Mouse (Mus musculus): Measurements from ENCODE around the gene Pfpl. TPM values are rescaled to one million over a fixed set of nuclear protein-coding genes. Genes with fewer than 3 reads are reported as not detected.

Pfpl gene
- total RNA-seq (2021) = not detected
- long read RNA-seq, experiment 1 = 0 reads
- long read RNA-seq, experiment 2 = 0 reads

DNA sequence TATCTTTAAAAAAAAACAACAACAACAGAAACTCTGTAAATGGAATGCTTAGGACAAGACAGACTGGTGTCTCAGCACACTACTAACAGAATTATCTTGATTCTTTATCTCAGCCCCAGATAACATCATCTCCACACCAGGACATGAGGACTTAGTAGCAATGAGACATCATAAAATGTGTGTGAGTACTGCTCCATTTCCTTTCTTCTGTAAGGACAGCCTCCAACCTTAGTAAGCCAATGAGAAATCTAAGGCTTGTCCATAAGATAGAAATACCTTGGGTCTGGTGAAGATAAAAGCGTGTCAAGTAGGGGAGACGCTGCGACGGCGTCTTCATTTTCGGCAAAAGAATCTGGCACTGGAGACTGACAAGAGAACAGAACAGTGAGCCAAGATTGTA, at the start of gene Pfpl:
Pfpl (plus strand) TSS at position 301 of the 400 bp plus-strand sequence.
- DNase-seq = no peak

DNA sequence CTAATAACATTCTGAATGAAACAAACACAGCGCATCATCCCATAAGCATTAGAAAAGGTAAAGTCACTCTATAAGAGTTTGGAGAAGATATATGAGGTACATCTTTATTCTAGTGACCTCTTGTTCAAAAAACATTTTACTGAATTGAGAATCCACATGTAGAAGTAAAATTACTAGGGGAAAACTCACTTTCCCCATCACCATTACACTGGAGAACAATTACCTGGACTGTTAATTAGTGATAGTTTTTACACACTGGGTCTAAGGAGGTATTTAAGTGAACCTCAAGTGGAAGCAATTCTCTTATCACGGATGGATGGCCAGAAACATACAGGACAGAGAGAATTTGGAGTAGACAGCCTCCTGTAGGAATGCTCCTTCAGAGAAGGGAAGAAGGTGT, 40.7 kb upstream of the Pfpl start, which contains the start of gene Olfr1440:
Olfr1440 (plus strand) TSS at position 301 of the 400 bp plus-strand sequence.
- no peak for DNase-seq

DNA sequence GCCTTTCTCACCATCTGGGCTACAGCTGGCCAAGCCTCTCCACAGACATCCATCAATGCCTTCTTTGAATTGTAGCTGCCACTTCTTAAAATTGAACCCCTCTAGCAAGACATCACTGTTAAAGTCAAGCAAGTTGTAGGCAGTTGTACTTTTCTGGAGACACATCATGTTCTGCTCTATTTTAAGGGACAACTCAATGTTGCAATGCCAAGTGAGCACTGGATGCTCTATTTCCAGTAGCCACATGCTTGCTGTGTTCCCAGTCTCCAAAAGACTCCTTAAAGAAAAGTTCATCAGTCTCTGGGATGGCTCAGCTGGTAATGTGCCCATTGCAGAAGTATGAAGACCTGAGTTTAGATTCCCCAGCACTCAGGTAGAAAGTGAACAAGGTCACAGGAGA, 14.0 kb upstream of the Pfpl start:
- no peak for DNase-seq

DNA sequence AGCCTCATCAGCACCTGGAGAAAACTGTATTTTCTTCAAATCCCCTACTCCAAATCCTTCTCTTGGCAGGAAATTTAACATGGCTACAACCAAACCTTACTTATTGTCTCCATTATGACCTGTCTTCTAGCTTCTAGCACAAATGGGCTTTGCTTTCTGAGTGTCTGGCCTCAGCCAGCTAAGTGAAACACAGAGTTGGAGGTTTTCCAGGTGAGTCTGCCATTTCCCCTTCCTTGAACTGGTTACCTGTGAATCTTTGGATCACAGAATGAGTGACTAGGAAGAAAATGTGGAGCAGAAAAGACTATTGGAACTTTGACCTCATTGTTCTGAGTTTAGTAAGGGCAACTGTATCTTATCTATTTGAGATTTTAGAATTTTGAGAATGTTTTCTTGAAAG, 10.3 kb upstream of the Pfpl start, which contains the start of gene Olfr1441:
Olfr1441 (plus strand) TSS at position 73 of the 400 bp plus-strand sequence.
- no peak for DNase-seq

DNA sequence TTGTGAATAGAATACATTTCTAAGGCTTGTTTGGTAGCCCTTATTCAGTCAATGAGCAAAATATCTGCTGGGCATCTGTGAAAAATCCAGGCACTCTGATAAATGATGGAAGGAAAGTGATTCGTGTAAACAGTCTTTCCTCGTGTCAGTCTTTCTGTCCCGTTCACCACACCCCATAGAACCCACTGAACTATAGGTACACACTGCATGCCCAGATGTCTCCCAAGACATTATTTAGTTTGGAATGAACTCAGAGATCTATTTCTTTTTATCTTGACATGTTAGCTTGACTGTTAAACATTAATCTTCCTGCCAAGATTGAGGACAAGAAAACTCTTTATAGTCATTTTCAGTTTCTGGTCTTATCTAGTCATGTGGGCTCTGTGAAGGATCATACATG, 9.4 kb upstream of the Pfpl start:
- DNase-seq = no peak

DNA sequence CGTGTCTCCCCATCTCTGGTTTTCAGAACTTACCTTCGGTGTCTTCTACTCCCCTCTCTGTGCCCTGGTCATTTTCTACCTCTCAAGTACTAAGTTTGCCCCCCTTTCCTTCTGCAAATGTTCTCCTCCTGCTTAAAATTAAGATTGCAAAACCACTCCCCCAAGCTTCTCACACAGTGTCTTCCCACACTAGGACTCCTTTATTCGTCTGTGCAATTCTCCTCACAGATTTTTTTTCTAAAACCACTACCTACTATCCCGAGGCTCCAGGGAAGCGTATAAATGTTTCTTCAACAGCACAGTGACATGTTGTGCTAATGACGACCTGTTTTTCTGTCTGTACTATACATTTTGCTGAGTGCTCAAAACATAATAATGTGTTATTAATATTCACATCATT, 7.2 kb upstream of the Pfpl start:
- no peak for DNase-seq

DNA sequence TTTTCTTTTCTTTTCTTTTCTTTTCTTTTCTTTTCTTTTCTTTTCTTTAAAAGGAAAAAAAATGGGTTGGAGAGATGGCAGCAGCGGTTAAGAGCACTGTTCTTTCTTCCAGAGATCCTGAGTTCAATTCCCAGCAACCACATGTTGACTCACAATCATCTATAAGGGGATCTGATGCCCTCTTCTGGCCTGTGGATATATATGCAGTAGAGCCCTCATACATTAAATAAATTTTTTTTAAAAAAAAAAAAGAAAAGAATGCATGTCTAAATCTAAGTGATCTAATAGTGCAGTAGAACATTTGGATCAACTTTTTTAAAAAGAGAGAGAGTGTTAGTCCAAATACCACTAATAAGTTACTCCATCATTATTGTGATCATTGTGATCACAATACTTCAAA, 6.0 kb upstream of the Pfpl start:
- DNase-seq = no peak

DNA sequence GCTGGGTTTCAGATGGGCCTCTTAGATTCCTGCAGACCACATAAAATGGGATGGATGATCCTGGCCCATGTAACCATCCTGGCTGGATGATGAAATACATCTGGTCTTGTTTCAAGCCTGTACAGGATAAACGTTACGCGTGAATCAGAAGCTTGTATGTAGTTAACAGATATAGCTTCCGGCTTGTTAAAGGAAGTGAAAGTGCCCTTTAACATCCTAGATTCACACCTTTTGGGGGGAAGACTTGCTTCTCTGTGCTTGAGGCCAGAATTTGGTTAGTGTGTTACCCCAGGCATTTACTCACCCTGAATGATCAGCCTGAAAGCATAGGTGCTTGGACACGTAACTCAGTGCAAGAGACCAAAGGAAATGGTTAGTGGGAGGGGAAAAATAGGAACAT, 604 bp upstream of the Pfpl start:
- DNase-seq = no peak

DNA sequence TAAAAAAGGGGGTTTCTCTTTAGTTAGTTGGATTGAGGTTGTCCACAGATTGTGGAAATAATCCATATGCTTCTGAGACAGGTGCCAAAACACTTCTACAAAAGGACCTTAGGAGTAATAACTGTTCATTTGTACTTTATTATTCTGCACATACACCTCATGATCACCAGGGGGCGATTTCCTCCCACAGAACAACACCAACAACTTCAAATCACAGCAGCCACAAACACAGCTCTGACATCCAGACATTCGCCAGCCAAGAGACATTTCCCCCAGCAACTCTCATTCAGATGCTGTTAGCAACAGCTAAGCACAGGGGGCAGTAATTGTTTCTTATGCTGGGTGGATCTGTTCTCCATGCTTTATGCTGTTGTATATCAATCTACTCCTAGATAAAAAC, 5.3 kb downstream of the Pfpl start:
- DNase-seq = peak; percentile 10

DNA sequence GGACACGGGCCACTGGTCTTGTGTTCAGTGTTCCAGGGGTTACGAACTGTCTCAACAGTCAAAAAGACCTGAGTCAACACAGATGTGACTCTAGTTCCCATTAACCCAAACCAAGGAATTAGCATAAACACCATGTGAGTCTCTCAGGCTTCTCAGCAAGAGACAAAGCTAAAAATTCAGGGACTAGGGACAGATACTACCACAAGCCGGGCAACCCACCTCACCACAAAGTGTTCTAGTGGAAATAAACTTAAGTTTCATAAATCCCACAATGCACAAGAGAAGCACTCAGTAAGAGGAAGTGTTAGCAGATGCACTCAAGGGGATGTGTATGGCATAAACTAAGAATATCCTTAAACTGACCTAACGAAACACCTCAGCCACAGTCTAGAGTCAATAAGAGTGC, 7.3 kb downstream of the Pfpl start:
- DNase-seq = no peak

DNA sequence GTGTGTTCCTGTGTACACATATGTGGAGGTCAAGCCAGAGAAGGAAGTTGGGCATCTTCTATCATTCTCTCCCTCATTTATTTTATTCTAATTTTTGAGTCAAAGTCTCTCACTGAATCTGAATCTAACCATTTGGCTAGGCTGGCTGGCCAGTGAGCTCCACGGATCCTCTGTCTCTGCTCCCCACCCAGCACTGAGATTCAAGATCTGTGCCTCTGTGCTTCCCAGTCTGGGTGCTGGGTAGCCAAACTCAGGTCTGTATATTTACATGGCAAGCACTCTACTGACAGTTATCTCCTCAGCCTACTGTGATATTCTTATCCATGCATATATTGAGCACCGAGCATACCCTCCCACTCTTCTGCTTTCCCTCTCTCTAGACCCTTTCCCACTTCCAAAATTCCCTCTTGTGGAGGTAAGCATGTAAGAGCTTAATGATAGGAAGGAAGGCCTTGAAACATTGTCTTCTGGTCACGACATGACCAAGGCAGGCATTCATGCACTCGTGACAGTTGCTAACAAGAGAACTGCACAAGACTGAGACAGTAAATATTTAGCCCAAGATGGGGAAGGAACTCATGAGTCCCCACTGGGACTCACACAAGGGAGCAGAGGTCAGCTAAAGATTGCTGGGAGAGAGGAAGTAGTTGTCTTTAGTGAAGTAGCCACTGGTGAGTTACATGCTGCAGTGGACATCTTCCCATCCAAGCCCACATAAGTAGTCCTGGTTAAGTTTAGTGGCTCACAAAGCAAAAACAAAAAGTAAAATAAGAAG, 8.2 kb downstream of the Pfpl start:
- DNase-seq = no peak

DNA sequence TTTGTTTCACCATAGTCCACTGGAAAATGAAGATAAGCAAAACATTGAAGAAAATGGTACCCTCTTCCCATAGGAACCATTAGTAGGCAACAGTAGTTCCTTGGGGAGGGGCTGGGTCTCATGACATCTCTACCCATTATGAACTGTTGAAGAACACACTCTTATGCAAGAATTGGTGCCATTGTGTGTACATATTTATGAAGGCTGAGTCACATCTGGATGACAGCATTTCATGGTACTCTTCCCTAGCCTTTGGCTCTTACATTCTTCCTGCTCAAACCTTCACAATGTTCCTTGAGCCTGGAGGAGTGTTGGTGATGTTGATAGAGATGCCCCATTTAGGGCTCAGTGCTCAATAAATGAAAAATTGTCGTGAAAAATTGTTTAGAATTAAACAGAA, 11.9 kb downstream of the Pfpl start:
- DNase-seq = no peak

DNA sequence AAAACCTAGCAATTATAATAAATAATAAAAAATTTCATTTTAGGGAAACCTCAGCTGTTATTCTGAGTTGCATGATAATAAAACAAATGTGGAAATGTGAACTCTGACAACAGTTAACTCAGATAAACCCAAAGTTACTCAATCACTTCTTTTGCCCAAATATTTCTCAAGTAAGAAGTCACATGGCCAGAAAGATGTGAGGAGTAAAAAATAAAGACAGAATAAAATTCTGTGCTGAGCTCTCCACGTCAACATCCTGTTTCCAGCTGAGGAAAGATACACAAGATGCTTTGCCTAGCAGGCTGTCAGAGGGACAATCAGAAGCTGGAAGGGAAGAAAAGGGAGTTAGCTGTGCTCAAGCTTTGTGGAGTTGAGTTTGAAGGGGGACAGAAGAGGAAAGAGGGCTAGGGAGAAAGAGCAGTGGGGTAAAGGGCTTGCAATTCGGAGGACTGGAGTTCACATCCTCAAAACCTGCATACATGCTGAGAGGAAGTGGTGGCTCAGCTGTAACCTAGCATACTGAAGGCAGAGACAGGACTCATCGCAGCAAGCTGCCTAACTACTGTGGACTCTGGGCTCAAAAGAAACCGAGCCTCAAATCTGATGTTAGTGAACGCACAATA, 12.5 kb downstream of the Pfpl start:
- DNase-seq = no peak

DNA sequence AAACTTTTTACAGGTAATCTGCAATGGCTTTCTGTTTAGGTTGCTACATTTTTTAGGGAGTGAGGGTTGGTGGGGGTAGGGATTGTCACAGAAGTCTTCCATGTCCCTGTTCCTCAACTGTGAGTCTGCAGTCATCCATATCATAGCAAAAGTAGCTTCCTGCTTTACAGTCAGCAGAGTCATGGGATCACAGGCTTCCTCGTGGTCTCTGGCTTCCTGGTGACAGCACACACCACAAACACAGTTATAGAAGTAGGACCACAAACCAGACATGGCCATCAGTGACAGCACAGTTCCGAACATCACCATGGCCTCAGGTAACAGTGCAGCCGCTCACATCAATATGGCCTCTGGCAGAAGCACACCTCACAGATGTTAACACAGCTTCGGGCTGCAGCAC, 14.9 kb downstream of the Pfpl start:
- no peak for DNase-seq

DNA sequence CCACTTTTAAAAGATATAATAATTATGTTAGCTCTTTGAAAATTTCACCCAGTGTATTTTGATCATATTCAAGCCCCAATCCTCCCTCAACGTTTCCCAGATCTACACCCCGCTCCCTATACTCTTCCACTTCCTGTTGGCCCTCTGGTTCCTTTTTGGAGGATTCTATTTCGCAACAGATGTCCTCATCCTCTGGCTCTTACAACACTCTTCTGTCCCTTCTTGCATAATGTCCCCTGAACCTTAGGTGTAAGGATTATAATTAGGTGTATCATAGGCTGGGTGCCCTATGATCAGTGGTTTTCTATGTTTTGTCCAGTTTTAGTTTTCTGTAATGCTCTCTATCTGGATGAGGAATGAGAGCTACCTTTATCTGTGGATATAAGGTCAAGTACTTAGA, 17.3 kb downstream of the Pfpl start:
- DNase-seq = no peak

DNA sequence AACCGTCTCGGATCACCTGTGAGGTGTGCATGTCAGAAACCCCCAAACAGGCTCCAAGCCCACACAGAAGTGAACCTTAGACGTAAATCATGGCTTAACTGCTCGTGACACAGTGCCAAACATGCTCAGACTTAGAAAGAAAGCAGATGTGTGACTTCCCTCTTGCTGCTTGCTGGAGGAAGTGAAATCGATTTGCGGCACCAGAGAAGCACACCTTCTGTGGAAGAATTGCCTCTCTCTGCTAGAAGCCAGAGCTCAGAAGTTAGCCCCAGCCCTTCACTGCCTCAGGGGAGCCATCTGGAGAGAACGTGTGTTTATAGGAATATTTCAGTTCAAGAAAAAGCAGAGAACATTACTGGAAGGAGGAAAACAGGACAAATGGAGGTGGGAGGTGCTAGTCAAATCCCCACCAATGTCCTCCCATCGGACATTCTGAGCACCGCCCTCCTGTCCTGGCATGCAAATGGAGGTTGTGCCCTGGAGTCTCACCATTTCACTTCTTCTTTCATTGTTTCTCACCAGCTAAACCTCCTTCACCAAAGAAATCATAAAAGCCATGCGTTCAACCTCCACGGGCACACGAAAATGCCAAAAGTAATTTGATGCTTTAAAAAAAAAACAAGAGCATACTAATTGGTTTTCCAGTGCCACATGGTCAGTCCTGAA, 29.8 kb downstream of the Pfpl start:
- DNase-seq = no peak

DNA sequence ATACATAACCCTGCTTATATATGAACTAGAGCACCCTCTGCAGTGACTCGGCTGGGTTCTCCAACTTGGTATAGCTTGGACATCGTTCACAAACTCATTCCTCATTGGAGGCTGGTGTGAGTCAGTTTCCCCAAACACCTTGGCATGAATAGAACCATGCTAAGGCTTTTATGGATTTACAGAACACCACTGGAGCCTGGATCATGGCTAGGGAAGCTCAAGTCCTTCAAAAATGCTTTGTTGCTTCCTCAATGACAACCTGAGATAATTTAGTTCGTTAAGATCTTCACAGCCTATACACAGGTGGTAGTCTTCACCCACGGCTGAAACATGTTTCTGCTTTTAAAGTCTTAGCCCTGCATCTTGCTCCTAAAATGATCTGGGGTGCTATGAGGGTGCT, 31.8 kb downstream of the Pfpl start:
- DNase-seq = no peak

DNA sequence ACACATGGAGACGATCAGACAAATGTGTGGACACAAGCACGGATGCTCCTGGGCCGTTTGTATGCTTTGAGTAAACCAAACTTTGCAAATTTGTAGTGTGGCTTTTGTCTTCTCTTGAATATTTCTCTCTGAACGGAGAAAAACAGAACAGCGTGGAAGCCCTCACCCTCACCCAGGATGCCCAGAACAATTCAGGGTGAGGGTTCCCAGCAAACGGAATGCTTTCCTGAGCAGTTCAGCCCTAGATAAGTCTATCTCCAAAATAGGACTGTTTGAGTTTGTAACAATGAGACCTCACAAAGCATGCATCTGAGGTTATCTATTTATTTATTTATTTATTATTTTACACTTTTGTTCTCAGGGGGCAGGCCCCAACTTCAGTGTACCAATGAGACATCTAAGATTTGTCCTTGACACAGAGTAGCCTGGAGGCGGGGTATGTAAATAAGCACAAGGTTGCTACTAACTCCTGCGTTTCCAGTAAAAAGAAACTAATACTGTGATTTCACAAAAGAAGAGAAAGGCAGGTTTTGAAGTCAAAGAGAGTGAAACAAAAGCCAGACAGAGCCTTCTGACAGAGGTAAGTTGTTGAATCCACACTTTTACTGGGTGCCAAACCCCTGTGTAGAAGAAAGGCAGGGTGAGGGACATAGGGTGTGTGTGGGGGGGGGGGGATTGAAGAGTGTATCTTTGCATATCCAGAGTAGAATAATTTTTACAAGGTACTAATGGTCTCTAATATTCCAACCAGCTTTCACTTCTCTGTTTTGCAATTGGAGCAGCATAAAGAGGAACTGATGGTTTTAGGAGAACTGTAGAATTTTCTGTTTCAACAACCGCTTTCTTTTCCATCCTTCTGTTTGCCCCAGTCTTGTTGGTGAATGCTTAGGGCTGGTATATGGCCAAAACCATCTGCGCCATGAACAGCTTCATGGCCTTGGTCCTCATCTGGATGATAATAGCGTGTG, 32.9 kb downstream of the Pfpl start, which contains the start of gene Mpeg1:
Mpeg1 (plus strand) TSS at position 498 of the 968 bp plus-strand sequence.
- DNase-seq = no peak

DNA sequence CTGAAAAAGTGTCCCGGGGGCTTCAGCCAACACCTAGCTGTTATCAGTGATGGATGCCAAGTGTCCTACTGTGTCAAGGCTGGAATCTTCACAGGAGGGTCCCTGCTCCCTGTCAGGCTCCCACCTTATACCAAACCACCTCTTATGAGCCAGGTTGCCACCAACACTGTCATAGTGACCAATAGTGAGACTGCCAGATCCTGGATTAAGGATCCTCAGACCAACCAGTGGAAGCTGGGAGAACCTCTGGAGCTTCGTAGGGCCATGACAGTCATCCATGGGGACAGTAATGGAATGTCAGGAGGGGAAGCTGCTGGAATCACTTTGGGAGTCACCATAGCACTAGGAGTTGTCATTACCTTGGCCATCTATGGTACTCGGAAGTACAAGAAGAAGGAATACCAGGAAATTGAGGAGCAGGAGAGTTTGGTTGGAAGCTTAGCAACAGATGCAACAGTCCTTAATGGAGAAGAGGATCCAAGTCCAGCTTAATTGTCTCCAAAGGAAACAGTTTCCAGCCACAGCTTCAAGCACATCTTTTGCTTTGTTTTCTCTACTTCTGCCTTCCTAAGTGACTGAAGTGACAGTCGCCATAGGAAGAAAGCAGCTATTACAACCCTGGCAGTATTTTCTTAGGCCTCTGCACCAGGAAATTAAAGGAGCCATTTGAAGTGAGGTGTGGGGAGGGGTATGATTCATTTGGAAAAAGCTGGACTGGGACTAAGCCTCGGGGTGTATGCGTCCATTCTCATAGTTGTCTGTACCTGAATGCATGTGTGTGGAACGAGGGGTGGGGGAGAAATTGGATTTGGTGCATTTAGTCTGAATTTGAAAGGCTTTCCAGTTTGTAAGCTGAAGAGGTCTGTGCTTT, 35.4 kb downstream of the Pfpl start:
- DNase-seq = no peak

DNA sequence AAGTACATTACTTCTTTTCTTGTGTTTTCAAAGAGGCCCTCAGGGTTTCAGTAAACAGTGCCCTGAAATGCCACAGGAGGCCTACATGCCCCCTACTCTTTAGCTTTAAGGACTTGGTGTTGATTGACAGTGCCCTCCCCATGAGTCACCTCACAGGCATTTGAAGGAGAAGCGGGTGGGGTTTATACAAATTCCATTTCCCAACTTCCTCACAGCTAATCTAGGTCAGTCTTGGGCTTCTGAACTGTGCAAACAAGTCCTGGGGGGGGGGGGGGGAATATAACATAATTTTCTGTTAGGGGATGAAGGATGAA, 36.0 kb downstream of the Pfpl start:
- no peak for DNase-seq

DNA sequence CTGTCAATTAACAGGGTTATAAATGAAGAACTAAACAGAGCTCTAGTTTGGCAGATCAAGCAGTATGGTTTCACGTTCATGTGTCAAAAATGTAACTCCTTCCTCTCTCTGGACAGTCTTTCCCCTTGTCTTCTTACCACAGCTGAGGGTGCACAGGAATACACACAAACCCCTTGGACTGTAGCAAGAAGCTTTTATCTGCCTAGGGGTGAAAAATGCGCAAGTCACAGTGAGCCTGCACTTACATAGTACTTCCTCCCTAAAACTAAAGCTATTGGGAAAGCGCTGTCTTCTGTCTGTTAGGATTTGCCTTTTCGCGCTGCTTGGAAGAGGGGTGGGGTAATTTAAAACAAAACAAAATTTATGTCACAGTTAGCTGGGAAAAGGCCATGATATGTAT, 36.4 kb downstream of the Pfpl start:
- DNase-seq = no peak
